Mouse (Mus musculus): ENCODE data around the gene Afg1l.

Afg1l gene

GRCm38 (mm10) chr10:42478341-42478720 is at the start of gene Afg1l:
Gene Afg1l, minus strand, starts transcription at chr10:42478565.
- peak; percentile 90 to 95 for DNase-seq (ENCODE audit: low spot score in 2 of 2)

GRCm38 (mm10) chr10:42525682-42526081 is 47.3 kb upstream of the Afg1l start:
- no peak for DNase-seq (ENCODE audit: low spot score in 2 of 2)

GRCm38 (mm10) chr10:42523556-42524162 is 45.3 kb upstream of the Afg1l start:
- DNase-seq (ENCODE audit: low spot score in 2 of 2): no peak

GRCm38 (mm10) chr10:42522912-42523311 is 44.5 kb upstream of the Afg1l start:
- no peak for DNase-seq (ENCODE audit: low spot score in 2 of 2)

- no peak for DNase-seq (ENCODE audit: low spot score in 2 of 2)
Measured at GRCm38 (mm10) chr10:42521315-42521981, 43.1 kb upstream of the Afg1l start.

- DNase-seq (ENCODE audit: low spot score in 2 of 2): no peak
Measured at GRCm38 (mm10) chr10:42518363-42518762, 40.0 kb upstream of the Afg1l start.

- DNase-seq (ENCODE audit: low spot score in 2 of 2): no peak
Measured at GRCm38 (mm10) chr10:42514125-42514524, 35.8 kb upstream of the Afg1l start.

- DNase-seq (ENCODE audit: low spot score in 2 of 2): no peak
Measured at GRCm38 (mm10) chr10:42511184-42512135, 33.1 kb upstream of the Afg1l start.

GRCm38 (mm10) chr10:42510141-42510540 is 31.8 kb upstream of the Afg1l start:
- DNase-seq (ENCODE audit: low spot score in 2 of 2): no peak

- no peak for DNase-seq (ENCODE audit: low spot score in 2 of 2)
Measured at GRCm38 (mm10) chr10:42504096-42504710, 25.8 kb upstream of the Afg1l start.

- peak; percentile 18 to 42 for DNase-seq (ENCODE audit: low spot score in 2 of 2)
Measured at GRCm38 (mm10) chr10:42502349-42503111, 24.2 kb upstream of the Afg1l start.

GRCm38 (mm10) chr10:42501775-42502348 is 23.5 kb upstream of the Afg1l start, which contains the start of gene Snx3:
Gene Snx3, plus strand, starts transcription at chr10:42502030.
- DNase-seq (ENCODE audit: low spot score in 2 of 2): peak; percentile 93 to 95

GRCm38 (mm10) chr10:42501161-42501560 is 22.8 kb upstream of the Afg1l start:
- DNase-seq (ENCODE audit: low spot score in 2 of 2): no peak

- DNase-seq (ENCODE audit: low spot score in 2 of 2): no peak
Measured at GRCm38 (mm10) chr10:42500611-42501010, 22.2 kb upstream of the Afg1l start.

GRCm38 (mm10) chr10:42493000-42493399 is 14.6 kb upstream of the Afg1l start:
- DNase-seq (ENCODE audit: low spot score in 2 of 2): no peak

GRCm38 (mm10) chr10:42492027-42492771 is 13.8 kb upstream of the Afg1l start:
- DNase-seq (ENCODE audit: low spot score in 2 of 2): no peak

- DNase-seq (ENCODE audit: low spot score in 2 of 2): no peak
Measured at GRCm38 (mm10) chr10:42491158-42491557, 12.8 kb upstream of the Afg1l start.

- DNase-seq (ENCODE audit: low spot score in 2 of 2): no peak
Measured at GRCm38 (mm10) chr10:42488606-42489296, 10.4 kb upstream of the Afg1l start.

GRCm38 (mm10) chr10:42480719-42481118 is 2.4 kb upstream of the Afg1l start:
- DNase-seq (ENCODE audit: low spot score in 2 of 2): no peak
